Mouse (Mus musculus) splenic B cell, adult 2 months (primary cell): ENCODE results near the gene Atp1b3.
"Not testable (repeated sequence)": the region's sequence is repeated elsewhere in the genome, so short reads cannot be mapped to it uniquely, and the experiment has no call there.

ENCODE experiments used
- DNase-seq: peaks from one replicate; pipeline ENCODE4 v3.0.0-alpha.2; 2011; ENCODE audit warnings: low read depth, low spot score
- H3K27me3 ChIP-seq: 2 replicates; pipeline ENCODE4 v1.6.1; 2012; ENCODE audit warnings: mild to moderate bottlenecking, low read length, moderate library complexity, mixed read lengths; ENCODE audit not compliant: control insufficient read depth, poor library complexity, insufficient read depth, severe bottlenecking
- H3K36me3 ChIP-seq: 2 replicates; pipeline ENCODE4 v1.6.1; 2012; ENCODE audit warnings: mild to moderate bottlenecking, low read length, moderate library complexity, mixed read lengths; ENCODE audit not compliant: control insufficient read depth, poor library complexity, insufficient read depth, severe bottlenecking

Gene Atp1b3

DNA sequence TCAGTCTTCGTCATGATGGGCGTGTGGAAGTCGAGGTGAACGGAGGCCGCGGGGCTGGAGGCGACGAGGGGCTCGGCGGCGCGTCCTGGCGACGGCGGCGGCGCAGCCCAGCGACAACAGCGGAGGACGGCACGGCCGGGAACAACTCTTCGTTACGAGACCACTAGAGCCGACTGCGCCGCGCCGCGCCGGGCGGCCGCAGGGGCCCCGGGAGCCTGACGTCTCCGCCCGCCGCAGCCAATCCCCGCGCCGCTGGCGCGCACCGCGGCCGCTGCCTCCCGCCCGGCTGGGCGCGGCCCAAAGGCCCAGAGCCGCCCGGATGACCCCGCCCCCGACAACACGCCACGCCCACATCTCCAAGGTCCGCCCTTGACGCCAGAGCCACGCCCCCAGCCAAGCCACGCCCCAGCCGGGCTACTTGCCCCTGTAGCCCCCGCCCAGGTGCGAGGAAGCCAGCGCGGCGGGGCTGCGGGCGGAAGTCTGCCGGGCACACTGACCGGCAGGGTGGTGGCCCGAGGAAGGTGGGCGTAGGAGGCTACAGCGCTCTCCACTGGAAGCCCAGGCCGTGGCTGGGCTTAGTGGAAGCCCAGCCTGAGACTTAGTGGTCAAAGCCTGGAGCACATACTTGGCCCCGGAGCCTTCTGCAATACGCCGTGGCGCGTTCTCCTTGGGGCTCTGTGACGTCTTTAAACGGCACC lies at the start of gene Atp1b3:
TSS of gene Atp1b3 (minus strand) at position 302 of the 698 bp plus-strand sequence.
- Histone ChIP-seq H3K36me3 (no peaks in the 10 kb centered on the region), H3K27me3 (no peaks in the 10 kb centered on the region)
- peak; percentile 98 for DNase-seq

GRCm38 (mm10) chr9:96412821-96413405 lies 48.7 kb upstream of the Atp1b3 start:
- DNase-seq, result no peak
- Histone ChIP-seq H3K36me3 (no peaks in the 10 kb centered on the region), H3K27me3 (no peaks in the 10 kb centered on the region)

- Histone ChIP-seq H3K36me3 (no peaks in the 10 kb centered on the region), H3K27me3 (no peaks in the 10 kb centered on the region)
- no peak for DNase-seq
Observed at GRCm38 (mm10) chr9:96404312-96404711, 40.1 kb upstream of the Atp1b3 start.

DNA sequence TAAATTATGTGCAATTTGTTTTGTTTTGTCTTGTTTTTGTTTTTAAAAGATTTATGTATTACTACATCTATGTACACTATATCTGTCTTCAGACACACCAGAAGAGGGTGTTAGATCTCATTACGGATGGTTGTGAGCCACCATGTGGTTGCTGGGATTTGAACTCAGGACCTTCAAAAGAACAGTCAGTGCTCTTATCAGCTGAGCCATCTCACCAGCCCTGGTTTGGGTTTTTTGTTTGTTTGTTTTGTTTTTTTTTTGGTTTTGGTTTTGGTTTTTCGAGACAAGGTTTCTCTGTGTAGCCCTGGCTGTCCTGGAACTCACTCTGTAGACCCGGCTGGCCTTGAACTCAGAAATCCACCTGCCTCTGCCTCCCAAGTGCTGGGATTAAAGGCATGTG lies 35.7 kb upstream of the Atp1b3 start:
- not testable (repeated sequence) for DNase-seq, H3K36me3 ChIP-seq, H3K27me3 ChIP-seq

- DNase-seq, result peak; percentile 92
- H3K36me3 ChIP-seq, result no peaks in the 10 kb centered on the region
- no peaks in the 10 kb centered on the region for H3K27me3 ChIP-seq
Observed at GRCm38 (mm10) chr9:96399425-96399878, 35.2 kb upstream of the Atp1b3 start.

GRCm38 (mm10) chr9:96398614-96399013 lies 34.4 kb upstream of the Atp1b3 start:
- DNase-seq, result no peak
- no peaks in the 10 kb centered on the region for H3K27me3 ChIP-seq
- no peaks in the 10 kb centered on the region for H3K36me3 ChIP-seq

GRCm38 (mm10) chr9:96398165-96398564 lies 33.9 kb upstream of the Atp1b3 start:
- no peaks in the 10 kb centered on the region for H3K27me3 ChIP-seq
- H3K36me3 ChIP-seq, result no peaks in the 10 kb centered on the region
- DNase-seq, result no peak

DNA sequence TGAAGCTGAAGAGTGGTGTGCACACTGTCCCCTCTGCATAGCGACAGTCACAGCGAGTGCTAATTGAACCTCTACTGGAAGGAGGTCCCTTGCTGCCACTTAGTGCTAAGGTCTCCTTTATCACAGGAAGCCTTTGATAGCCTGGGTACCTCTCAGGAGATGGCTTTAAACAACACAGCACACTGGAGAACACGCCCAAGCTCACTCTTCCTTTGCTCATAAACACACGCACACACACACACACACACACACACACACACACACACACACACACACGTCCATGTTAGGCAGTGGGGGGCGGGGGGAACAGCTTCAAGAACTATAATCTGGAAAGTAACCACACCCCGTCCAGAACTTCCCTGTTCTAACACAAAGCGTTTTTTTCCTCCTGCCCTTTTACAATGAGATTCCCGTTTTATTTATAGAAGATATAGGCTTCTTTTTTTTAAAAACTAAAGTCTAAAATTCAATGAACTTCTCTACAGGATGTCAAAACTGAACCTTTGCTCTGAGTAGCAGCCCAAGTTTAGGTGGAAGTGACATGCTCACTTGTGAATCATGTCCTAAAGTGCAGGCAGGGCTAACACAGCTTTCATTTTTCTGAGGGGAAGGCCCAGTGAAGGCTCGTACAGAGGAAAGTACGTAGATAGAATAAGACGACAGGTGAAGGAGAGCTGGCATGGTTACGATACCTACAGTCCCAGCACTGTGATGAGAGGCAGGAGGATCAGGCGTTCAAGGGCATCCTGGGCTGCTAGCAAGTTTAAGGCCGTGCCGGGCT lies 30.9 kb upstream of the Atp1b3 start:
- no peaks in the 10 kb centered on the region for H3K27me3 ChIP-seq
- peak; percentile 35 for DNase-seq
- no peaks in the 10 kb centered on the region for H3K36me3 ChIP-seq

DNA sequence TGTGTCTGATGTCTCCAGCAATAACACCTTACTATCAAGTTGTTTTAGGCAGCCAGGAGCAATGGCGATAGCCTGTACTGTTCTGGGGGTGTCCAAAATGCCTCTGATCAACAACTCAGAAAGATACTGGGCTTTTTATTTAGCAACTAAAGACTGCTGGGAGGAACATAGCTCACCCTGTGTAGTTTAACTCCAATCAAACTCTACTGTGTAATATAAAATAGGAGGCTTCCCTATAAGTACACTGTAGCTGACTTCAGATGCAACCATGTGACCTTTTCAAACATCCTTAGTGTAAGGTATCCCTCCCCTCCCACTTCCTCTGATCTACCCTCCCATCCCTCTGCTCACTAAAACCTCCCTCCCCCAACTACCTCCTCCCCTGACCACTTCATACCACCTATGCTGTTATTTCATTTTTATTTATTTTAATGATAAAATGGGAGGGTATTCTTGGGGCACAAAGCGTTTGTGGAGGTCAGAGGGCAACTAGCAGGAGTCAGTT lies 29.5 kb upstream of the Atp1b3 start:
- DNase-seq, result no peak
- Histone ChIP-seq H3K36me3 (no peaks in the 10 kb centered on the region), H3K27me3 (no peaks in the 10 kb centered on the region)

GRCm38 (mm10) chr9:96393112-96393511 lies 28.9 kb upstream of the Atp1b3 start:
- Histone ChIP-seq H3K27me3 (no peaks in the 10 kb centered on the region), H3K36me3 (no peaks in the 10 kb centered on the region)
- DNase-seq, result no peak

GRCm38 (mm10) chr9:96391921-96392320 lies 27.7 kb upstream of the Atp1b3 start:
- DNase-seq, result no peak
- Histone ChIP-seq H3K27me3 (no peaks in the 10 kb centered on the region), H3K36me3 (no peaks in the 10 kb centered on the region)

DNA sequence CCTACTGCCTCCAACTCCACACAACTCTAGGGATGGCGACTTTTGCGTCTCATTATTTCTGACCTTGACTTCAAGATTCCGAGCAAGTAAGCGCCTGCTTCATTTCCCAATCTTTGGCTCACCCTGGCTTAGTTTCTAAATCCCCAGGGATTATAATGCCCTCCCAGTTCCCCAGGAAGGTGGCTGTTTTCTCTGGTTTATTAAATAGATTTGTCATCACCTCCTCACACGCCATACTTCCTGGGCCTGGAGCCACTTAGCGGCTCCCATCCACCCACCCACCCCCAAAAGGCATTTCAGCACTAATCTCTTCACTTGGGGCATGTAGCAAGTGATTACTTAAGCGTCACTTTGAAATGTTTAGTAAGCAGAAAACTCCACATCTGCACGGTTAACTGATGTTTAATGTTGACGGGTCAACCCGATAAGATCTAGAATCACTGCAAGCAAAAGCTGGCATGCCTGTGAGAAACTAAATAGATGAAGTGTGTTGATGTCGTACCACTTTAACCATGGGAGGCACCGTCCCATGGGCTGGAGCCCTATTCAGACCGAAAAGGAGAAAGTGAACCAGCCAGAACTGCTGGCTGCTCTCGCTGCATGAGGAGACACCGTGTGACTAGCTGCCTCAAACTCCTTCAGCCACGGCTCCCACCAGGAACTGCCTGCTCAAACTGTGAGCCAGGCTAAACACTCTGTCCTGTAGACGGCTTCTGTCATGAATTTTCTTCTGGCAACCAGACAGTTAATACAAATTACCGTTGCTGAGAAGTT lies 19.7 kb upstream of the Atp1b3 start:
- no peaks in the 10 kb centered on the region for H3K27me3 ChIP-seq
- H3K36me3 ChIP-seq, result no peaks in the 10 kb centered on the region
- no peak for DNase-seq

- DNase-seq, result no peak
- Histone ChIP-seq H3K27me3 (no peaks in the 10 kb centered on the region), H3K36me3 (no peaks in the 10 kb centered on the region)
Observed at GRCm38 (mm10) chr9:96382756-96383155, 18.5 kb upstream of the Atp1b3 start.

DNA sequence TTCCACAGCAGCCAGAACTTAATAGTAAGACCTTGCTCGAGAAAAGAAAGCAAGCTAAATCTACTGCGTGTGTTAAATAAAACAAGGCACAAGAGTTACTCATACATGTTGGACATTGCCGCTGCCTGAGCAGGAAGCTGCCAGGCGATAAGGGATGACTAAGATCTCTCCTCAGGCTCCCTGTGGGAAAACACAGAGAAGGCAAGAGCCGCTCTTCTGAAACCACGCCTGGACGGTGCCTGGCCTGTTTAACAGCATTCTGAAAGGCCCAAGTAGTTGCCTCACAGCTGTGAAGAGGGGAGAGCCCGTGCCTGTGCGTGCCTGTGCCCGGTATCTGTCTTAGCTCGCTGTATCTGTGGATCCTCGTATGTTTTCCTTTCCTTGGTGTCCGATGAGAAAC lies 17.2 kb upstream of the Atp1b3 start:
- no peak for DNase-seq
- H3K36me3 ChIP-seq, result no peaks in the 10 kb centered on the region
- H3K27me3 ChIP-seq, result no peaks in the 10 kb centered on the region
